Mouse (Mus musculus) heart, adult 2 months (tissue): ENCODE results near the gene Cuedc1.

Experiments
- CTCF ChIP-seq: fragments of 200-600 bp; IDR thresholded peaks from 2 replicates; pipeline ENCODE4 v1.8.1; 2022; ENCODE audit warnings: antibody characterized with exemption, mild to moderate bottlenecking, moderate library complexity
- EP300 ChIP-seq: fragments of 200-500 bp; IDR thresholded peaks from 2 replicates; pipeline ENCODE4 v1.6.1; 2011; ENCODE audit warnings: low read depth, low read length, control low read depth; ENCODE audit not compliant: insufficient read depth
- POLR2A ChIP-seq: fragments of 200-500 bp; IDR thresholded peaks from 2 replicates; pipeline ENCODE4 v1.6.1; 2011; ENCODE audit warnings: mild to moderate bottlenecking, low read depth, low read length, control low read depth; ENCODE audit not compliant: insufficient read depth

GRCm38 (mm10) chr11:88103214-88103941 is 5.5 kb downstream of the Cuedc1 start:
- TF ChIP-seq POLR2A = no peak
- TF ChIP-seq CTCF = no peak
- no peak for TF ChIP-seq EP300
